Mouse (Mus musculus) T-helper 2 cell (primary cell): Measurements from ENCODE around the gene Angel2.

Experiments used
- in situ Hi-C: fragments of 300-600 bp; cut with MboI, MseI; formaldehyde crosslinking; loops from one replicate; pipeline ENCODE4 v1.15.1; 2025; ENCODE audit warnings: high pct_unique_total_duplicates

Angel2 gene

DNA sequence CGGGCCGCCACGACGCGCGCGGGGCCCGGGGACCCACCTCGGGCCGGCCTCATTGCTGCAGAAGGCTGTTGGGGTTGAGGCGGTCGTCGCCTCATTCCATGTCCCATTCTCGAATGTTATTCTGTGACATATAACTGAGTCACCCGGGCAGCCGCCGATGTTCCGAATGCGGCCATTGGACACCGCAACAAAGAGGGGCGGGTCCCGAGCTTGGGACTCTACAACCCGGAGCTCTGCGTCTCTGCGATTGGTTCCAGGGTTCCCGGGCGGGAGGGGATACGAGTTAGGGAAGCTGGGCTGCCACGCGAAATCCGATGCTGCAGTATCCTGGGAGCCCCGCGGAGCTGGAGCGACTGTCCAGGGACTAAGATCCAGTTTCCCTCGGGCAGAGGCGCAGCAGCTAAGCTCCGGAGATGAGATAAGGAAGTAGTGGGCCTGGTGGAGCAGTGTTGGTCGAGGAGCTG, 54.2 kb downstream of the Angel2 start, which contains the start of gene Vash2:
Vash2 (minus strand) TSS at position 197 of the 464 bp plus-strand sequence.
- in situ Hi-C loops: no loop called here

DNA sequence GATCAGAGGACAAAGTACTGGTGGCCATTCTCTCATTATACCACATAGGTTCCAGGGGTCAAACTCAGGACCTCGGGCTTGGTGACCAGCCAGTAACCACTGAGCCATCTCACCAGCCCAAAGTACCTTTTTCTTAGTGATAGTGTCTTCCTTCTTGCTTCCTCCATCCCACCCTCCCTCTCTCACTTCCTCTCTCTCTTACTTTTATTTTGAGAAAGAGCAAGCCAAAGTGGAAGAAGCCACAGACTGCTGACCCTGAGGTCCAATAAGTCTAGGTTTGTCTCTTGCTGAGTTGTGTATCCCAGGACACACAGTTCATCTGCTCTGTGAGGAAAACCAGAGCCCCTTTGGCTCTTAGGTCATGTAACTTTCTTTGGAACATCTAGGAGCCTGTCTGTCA, 55.6 kb downstream of the Angel2 start:
- in situ Hi-C loops: no loop called here

DNA sequence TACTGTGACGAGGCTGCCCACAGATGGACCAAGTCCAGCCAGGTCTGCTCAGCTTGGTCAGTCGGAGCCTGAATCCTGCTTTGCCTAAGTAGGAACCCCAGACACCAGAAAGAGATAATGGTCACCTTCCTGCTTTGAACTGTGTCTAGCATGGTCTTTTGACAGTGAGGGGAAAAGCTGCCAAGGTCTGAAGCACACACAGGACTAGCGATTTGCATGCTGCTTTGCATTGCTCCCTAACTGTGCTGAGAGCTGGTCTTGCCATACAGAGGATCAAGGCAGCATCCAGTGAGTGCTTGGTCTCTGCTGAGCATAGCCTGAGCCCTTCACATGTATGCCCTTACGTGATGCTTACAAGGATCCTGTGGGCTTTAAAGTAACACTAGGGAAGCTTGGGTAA, 56.5 kb downstream of the Angel2 start:
- in situ Hi-C loops: no loop called here

DNA sequence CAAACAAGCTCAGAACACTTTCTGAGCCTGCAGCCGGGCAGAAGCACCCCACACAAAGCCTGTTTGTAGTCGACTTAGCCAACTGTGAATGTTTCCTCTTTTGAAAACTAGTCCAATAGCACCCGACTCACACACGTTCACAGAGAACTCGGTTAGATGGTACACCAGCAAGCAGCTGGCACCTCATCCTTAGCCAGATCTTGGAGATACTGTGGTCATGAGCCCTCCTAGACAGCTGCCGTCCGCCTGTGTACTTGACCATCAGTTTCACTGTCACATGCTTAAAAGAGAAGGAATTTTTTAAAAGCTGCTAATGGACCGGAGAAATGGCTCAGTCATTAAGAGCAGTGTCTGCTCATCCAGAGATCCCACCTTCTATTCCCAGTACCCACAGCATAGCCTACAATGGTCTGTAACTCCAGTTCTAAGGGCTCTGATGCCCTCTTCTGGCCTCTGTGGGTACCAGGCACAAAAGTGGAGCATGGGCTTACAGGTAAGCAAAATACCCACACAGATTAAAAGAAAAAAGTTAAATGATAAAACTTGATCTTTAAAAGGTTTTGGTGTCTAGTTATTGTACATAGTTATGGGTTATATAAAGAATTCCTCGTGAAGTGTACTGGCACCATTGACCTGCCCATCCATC, 64.6 kb downstream of the Angel2 start:
- in situ Hi-C loops: loop anchor here (5.0 kb wide), 1 partner anchor 37 kb away; no protein-coding TSS in a partner anchor

DNA sequence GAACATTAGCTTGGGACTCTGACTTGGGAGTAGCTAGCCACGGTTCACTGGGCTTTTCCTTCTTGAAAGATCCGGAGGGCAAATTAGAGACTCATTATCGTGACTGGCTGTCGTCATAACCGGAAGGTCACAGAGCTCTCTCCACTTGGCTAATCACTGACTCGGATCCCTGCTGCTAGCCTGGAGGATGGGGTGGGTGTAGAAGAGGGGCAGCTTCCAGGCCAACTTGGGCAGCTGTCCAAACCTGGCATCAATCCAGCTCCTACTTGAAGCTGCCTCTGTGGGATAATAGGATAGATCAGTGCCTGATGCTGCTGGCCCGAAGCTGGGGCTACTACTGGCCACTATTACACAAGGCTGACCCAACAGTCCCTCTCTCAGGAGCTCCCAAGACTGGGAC, 70.6 kb downstream of the Angel2 start:
- in situ Hi-C loops: no loop called here

DNA sequence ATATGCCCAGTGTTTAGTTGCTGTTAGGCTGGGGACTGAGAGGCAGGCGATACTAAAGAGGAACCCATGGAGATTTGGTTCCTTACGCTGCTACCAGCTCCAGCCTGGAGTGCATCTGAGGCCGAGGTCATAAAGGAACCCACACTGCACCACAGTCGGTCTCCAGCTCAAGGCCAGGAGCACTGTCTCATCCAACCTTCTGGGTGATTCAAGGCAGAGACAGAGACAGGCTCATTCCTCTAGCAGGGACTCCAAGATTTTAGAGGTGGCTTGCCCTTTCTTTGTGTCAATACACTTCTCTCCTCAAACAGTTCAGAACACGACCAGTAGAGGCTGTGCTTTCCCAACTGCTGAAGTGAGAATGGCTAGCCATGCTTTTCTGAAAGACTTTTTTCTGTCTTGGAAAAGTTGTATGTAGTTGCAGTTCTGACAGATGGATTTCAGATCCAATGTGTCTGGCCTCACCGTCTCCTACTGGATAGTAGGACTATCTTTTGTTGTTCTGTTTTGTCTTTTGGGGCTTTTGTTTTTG, 71.5 kb downstream of the Angel2 start:
- in situ Hi-C loops: no loop called here
